Mouse (Mus musculus) thymus, adult 18-20 months (tissue): ENCODE results near the gene Sulf2.

Experiments used
- DNase-seq, 2 experiments: peaks; one replicate each; pipeline ENCODE4 v3.0.0; 2022; ENCODE audit warnings: mixed read lengths in 2 of 2

Gene Sulf2

GRCm38 (mm10) chr2:166148672-166149332 is 6.7 kb downstream of the Sulf2 start:
- no peak for DNase-seq

DNA sequence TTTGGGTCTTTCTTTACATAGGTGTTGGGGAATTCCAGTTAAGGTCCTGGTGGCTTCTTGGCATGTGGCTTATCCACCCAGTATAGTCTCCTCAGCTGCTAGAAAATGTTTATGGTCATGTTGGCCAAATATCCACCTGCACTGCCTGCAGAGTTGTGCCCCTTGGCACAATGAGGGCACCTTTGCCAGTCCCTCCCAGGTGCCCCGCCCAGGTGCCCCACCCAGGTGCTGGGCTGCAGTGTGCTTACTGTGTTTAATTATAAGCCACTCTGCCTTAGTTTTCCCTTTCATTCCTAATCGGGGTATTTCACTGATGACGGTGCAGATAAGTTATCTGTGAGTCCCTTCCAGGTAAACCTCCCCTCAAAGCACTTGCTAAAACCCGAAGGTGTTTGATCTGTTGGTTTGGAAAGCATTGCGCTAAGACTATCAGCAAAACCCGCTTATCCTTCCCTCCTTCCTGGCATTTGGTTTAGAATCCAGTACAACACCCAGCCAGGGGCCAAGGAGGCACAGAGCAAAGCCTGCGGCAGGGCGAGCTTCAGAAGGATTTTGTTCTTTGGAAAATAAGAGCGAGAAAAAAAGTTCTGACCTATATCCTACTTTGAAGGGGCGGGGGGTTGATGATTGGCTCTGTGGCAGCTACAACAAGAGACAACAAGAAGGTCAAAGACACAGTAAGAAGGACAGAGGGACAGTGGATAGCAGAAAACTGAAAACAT is 7.4 kb downstream of the Sulf2 start:
- DNase-seq = no peak

DNA sequence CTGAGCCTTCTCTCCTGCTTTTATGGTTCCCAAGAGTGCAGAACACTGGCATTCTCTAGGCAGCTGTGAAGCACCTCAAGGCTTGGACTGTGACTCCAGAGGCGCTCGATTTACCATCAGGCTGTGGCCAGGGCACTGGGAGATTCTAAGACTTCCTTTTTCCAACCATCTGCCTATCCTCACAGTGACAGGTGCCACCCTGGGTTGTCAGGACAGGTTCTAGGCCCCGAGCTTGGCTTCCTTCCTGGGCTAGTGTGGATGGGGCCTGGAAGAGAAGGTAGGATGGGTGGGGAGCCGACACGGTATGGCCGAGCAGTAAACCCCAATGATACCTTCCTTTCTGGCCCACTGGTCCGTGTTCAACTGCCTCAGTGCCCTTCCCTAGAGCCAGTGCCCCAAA is 9.0 kb downstream of the Sulf2 start:
- no peak for DNase-seq

GRCm38 (mm10) chr2:166145031-166145430 is 10.4 kb downstream of the Sulf2 start:
- no peak for DNase-seq

DNA sequence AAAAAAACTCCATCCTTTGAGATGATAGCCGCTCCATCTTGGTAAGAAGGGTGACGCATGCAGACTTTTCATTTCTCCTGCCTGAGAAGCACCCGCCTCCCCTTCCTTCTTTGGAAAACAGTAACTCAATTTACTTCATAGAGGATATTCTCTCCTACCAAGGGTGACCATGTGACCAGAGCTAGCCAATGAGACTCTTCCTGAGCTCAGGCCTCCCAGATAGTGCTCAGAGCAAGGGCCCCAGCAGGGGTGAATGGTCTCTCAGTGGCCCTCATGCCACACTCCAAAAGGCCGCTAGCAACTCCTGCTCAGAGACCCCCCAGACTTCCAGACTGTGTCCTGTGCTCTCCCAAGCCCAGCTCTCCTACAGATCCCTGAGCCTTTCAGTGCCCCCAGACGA is 11.6 kb downstream of the Sulf2 start:
- DNase-seq = no peak

- no peak for DNase-seq
Observed at GRCm38 (mm10) chr2:166142561-166143112, 12.8 kb downstream of the Sulf2 start.

GRCm38 (mm10) chr2:166141910-166142309 is 13.6 kb downstream of the Sulf2 start:
- DNase-seq = no peak

- DNase-seq = no peak
Observed at GRCm38 (mm10) chr2:166141039-166141438, 14.4 kb downstream of the Sulf2 start.

DNA sequence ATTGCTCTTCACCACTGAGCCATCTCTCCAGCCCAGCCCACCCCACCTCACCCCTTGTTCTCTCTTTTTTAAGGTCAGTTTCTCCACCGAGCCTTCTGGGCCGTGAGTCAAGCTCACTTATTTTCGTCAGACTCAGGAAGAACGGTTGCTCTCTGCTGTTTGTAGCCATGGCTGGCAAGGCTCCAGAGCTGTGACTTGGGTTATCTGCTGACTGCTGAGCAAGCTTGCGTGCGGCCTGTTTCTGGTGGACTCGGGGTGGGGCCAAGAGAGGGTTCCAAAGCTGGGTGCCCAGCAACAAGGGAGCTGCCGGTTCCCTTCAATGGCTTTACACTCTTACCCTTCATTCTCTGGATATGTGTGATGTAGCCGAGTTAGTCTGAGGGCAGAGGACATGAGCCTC is 15.0 kb downstream of the Sulf2 start:
- no peak for DNase-seq

DNA sequence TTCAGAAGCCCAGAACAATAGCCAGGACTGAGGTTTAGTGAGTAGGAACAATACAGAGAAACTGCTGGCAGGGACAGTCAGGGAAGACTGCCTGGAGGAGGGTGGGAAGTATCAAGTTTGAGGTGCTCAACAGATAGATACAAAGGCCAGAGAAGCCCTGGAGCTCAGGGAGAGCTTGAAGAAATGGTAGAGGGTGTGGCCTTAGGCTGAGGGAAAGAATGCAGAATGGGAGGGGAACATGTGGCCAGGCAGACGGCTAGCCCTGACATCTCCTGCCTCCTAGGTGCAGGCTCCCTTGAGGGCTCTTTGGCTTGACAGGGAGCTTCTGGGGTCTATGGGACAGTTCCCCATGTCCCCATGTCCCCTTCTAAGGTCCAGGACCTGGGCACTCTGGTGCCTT is 17.2 kb downstream of the Sulf2 start:
- no peak for DNase-seq

DNA sequence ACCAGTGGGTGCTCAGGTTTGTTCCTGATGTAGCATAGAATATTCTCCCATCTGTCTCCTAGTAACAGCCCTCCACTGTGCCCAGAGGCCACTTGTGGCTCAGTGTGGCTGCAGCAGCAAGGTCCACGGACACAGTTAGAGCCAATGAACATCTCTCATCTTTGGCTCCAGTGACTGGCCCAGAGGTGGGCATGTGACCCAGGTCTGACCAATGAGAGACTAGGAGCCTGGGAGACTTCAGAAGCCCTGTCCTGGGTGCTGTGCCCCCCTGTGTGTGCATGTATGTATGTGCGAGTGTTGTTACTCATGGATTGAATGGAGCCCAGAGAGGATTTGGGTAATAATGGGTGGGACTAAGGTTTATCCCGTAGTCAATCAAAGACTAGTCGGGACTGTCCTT is 18.0 kb downstream of the Sulf2 start:
- DNase-seq = no peak

DNA sequence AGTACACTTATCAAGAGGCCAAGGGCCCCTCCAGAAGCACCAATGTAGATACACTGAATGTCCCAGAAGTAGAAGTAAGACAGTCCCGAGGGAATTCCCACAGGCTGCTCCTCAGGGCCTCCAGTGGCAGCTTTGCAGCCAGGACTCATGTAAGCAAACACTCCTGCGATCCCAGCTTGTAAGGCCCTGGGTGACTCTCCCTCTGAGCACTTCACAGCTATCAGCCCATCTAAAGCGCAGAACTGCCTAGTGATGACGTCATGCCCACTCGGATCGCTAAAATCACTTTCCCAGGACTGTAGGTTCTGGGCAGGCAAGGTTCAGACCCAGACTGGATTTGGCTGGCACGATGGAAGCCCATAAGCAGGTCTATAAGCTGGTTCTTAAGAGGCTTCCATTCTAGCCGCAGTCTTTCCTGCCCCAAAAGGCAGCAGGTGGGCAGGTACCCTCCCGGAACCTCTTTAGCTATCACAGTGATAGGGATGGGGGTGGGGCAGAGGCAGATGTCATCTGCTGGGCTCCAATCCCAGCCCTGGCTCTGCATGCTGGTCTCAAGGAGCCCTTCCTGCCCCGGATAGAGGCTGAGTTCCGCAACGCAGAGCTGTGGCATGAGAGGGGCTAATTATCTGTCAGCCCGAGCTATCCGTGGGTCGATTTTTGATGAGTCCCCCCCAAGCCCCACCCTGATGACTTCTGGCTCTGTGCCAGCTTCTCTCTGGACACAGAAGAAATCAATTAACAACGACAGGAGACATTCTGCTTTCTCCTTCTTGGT is 19.6 kb downstream of the Sulf2 start:
- no peak for DNase-seq

- DNase-seq = no peak
Observed at GRCm38 (mm10) chr2:166128756-166129155, 26.7 kb downstream of the Sulf2 start.

GRCm38 (mm10) chr2:166128032-166128431 is 27.4 kb downstream of the Sulf2 start:
- DNase-seq = no peak

GRCm38 (mm10) chr2:166126343-166126742 is 29.1 kb downstream of the Sulf2 start:
- DNase-seq = no peak

DNA sequence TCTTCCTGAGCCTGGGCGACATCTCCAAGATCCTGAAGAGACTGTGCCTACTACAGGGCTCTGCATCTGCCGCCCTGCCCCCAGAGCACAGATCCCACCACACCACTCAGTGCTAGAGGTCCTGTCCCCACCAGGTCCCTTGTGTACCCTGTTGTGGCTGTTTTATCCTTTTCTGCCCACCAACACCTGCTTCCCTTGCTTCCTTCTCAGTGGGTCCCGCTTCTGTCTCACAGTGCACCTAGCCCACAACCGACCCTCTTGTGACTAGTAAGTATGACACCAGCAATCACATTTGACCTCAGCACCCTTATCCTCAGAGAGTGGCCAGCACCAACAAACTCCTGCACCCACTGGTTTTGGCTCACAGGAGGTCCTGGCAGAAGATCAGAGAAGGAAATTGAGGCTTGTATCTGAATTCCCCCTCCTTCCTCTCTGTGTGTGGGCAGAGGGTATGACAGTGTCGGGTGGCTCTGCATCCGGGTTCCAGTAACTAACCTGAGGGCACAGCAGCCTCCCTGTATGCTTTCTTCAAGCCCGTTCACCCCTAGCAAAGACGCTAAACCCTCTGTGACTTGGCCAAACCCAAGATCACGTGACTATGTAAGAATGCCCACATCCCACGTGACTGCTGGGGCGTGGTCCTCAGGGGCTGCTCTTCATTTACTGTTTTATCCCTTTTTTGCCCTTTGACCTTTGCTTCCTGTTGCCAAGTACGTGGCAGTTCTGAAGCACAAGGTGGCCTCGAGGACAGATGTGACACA is 29.8 kb downstream of the Sulf2 start:
- DNase-seq = peak in 1 of 2 experiments; percentile 10

DNA sequence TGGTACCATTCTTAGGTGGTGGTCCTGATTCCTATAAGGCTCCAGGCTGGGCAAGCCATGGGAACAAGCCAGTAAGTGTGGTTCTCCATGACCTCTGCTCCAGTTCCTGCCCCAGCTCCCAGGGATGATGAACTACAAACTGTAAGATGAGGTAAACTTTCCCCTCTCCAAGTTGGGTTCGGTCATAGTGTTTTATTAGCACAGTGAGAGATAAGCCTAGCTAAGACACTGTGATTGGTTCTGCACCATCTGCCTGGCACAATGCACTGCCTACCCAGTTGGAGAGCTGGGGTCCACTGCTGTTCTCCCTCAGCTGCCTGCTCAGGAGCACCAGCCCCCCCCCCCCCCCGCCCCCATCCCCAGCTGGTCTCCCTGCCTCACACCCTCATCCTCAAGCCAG is 30.4 kb downstream of the Sulf2 start:
- no peak for DNase-seq

- DNase-seq = no peak
Observed at GRCm38 (mm10) chr2:166122781-166123180, 32.7 kb downstream of the Sulf2 start.

DNA sequence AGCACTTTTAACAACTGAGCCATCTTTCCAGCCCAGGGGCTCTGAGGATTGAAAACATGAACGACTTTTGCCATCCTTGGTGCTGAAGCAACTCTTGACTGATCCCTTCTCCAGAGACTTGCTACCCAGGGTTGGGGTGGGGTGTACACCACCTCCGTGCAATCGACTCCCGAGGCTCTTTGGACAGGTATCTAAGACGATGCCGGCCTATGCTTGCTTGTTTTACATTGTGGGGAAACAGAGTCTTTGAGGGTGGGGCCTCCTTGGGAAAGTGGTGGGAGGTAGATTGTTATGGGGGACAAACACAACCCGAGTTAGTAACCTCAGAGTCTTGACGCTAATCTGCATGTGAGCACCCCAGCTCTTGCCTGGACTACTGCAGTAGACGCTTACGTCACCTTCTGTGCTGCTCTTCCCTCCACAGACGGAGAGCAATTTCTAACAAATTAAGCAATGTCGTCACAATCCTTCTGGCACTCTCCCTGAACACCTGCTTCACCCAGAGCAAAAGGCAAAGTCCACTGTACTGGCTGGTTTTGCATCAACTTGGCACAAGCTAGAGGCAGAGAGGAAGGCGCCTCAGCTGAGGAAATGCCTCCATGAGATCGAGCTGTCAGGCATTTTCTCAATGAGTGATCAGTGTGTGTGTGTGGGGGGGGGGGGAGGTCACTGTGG is 33.6 kb downstream of the Sulf2 start:
- no peak for DNase-seq

DNA sequence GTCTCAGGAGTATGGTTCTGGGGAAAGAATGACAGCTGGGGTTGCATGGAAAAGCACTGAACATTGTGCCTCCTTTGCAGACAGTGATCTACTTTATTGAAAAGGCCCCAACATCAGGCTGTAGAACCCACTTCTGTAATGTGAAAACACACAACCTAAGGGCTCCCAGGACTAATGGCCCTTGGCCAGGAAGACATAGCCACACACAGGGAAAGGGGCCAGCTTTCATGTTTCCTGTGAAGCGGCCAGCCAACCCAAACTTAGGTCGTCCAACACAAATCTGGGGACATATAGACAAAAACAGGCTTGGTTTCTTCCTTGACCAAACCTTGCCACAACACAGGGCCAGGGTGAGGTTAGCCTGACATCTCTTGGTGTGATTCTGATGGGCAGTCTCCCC is 35.5 kb downstream of the Sulf2 start:
- no peak for DNase-seq

DNA sequence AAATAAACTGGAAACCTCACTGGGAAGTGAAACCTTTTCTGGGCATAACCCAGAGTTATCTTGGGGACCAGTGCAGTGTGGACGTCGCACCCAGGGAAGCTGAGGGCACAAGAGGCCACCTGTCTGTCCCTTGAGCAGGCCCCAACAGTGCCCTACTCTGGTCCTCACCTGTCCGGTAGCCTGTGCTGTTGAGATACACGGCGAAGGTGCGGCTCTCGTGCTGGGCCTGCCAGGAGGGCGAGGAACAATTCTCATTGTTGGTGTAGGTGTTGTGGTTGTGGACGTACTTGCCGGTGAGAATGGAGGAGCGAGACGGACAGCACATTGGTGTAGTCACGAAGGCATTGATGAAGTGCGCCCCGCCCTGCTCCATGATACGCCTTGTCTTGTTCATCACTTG is 38.8 kb downstream of the Sulf2 start:
- no peak for DNase-seq

DNA sequence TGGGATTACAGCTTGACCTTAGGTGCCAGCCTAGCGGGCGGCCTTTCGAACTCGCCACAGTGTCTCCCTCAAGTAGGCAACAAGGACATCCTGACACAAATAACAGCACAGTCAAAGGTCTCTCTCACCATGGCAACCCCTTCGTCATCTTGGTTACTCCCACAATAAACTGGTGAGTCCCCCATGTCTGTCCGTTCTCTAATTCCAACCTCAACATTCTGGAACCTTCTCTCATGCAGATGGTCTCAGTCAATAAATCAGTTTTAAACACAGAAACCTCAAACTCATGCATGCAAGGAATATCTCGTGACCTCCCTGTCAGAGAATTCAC is 39.2 kb downstream of the Sulf2 start:
- no peak for DNase-seq
